8 mouse cellular contexts compared by ENCODE assay signal in genomic region chr5:23431070-23431864, GRCm38 (mm10). TPM values are rescaled to one million over a fixed set of nuclear protein-coding genes. Genes with fewer than 3 reads are reported as not detected.
DNase-seq lines count a peak whose midpoint lies in the region; ATAC-seq lines count a peak whose summit lies in the region.

No protein-coding gene starts in this region.

- H3K27ac ChIP-seq in heart, embryonic 15.5 days: no peak overlapping the region
- peak overlapping the region; percentile 100 for H3K27ac ChIP-seq in hindbrain, embryonic 14.5 days
- peak overlapping the region; percentile 78 for H3K27ac ChIP-seq in midbrain, embryonic 14.5 days (replicated peaks; ENCODE audit: low read depth, low read length)

- no peaks in the 10 kb centered on the region; the same call in 1 of the 2 replicates for H3K36me3 ChIP-seq in heart, embryonic 15.5 days
- H3K36me3 ChIP-seq in hindbrain, embryonic 14.5 days (replicated peaks; ENCODE audit: control insufficient read depth, insufficient read depth): no peaks in the 10 kb centered on the region
- H3K36me3 ChIP-seq in midbrain, embryonic 14.5 days (ENCODE audit: control insufficient read depth, insufficient read depth, low read length): no peaks in the 10 kb centered on the region

- intact Hi-C loops in heart, postnatal 14 days (cut with DNase I): no loop called here

- H3K4me3 ChIP-seq in heart, embryonic 15.5 days: peak overlapping the region; percentile 37
- H3K4me3 ChIP-seq in hindbrain, embryonic 14.5 days (replicated peaks; ENCODE audit: low read length): peak overlapping the region; percentile 98
- peak overlapping the region; percentile 100 for H3K4me3 ChIP-seq in midbrain, embryonic 14.5 days (replicated peaks; ENCODE audit: low read depth, low read length)

- no peak for DNase-seq in heart, postnatal 14 days
- DNase-seq in ZHBTc4 (ENCODE audit: low read depth, low spot score): peak; percentile 33
- DNase-seq in hindbrain, embryonic 14.5 days (ENCODE audit: low spot score): peak; percentile 61
- peak; percentile 74 for DNase-seq in midbrain, embryonic 14.5 days
- DNase-seq in ovary, postnatal 36 days (ENCODE audit: low spot score): no peak
- no peak for DNase-seq in spleen, postnatal 10 days (ENCODE audit: low spot score in 2 of 2)
- DNase-seq in kidney, adult 18-20 months: no peak

- peak overlapping the region; percentile 58 for H3K4me2 ChIP-seq in heart, embryonic 15.5 days
- H3K4me2 ChIP-seq in hindbrain, embryonic 14.5 days (replicated peaks): peak overlapping the region; percentile 81
- peak overlapping the region; percentile 94 for H3K4me2 ChIP-seq in midbrain, embryonic 14.5 days (ENCODE audit: low read length)

- H3K9me3 ChIP-seq in heart, embryonic 15.5 days (replicated peaks): no peaks in the 10 kb centered on the region
- no peaks in the 10 kb centered on the region for H3K9me3 ChIP-seq in hindbrain, embryonic 14.5 days (ENCODE audit: control insufficient read depth, low read length)
- no peaks in the 10 kb centered on the region for H3K9me3 ChIP-seq in midbrain, embryonic 14.5 days (ENCODE audit: control insufficient read depth, low read length)

- H3K4me1 ChIP-seq in heart, embryonic 15.5 days (replicated peaks): peaks cover 33% of the 10 kb centered on the region
- peaks cover 44% of the 10 kb centered on the region for H3K4me1 ChIP-seq in hindbrain, embryonic 14.5 days (replicated peaks; ENCODE audit: control insufficient read depth, insufficient read depth, low read length)
- H3K4me1 ChIP-seq in midbrain, embryonic 14.5 days (ENCODE audit: control insufficient read depth, insufficient read depth, low read length): peaks cover 36% of the 10 kb centered on the region

- ATAC-seq in heart, embryonic 15.5 days (replicated peaks; ENCODE audit: insufficient number of reproducible peaks, insufficient read depth, low FRiP score, low read depth): no peak
- no peak for ATAC-seq in hindbrain, embryonic 14.5 days (ENCODE audit: low FRiP score)
- ATAC-seq in midbrain, embryonic 14.5 days (ENCODE audit: low FRiP score, low TSS enrichment): no peak

- no peaks in the 10 kb centered on the region for H3K27me3 ChIP-seq in heart, embryonic 15.5 days
- H3K27me3 ChIP-seq in hindbrain, embryonic 14.5 days (ENCODE audit: control insufficient read depth, insufficient read depth, low read length): no peaks in the 10 kb centered on the region
- no peaks in the 10 kb centered on the region for H3K27me3 ChIP-seq in midbrain, embryonic 14.5 days (ENCODE audit: control insufficient read depth, insufficient read depth, low read length)

- H3K9ac ChIP-seq in heart, embryonic 15.5 days: no peak overlapping the region
- H3K9ac ChIP-seq in hindbrain, embryonic 14.5 days: peak overlapping the region; percentile 99
- H3K9ac ChIP-seq in midbrain, embryonic 14.5 days (replicated peaks; ENCODE audit: low read length): peak overlapping the region; percentile 55

- WGBS in heart, embryonic 15.5 days: 5% methylated on average over 10 of the region's 10 CpGs
- 15% methylated on average over 10 of the region's 10 CpGs for WGBS in hindbrain, embryonic 14.5 days
- WGBS in midbrain, embryonic 14.5 days: 10% methylated on average over 10 of the region's 10 CpGs

RNA-seq across cellular contexts. Expression of gene Kmt2e, which starts 3.0 kb away (rescaled TPM):
- 62.5 and 71.8 TPM in 2 replicates for polyA plus RNA-seq in heart, embryonic 15.5 days (2015; fragmentation: Nextera tagmentation; extraction: Ambion mirVana)
- 10 to 100 TPM; 54.3 to 56.7 TPM for total RNA-seq in heart, postnatal 14 days (2021)
- polyA plus RNA-seq in hindbrain, embryonic 14.5 days (2014; fragmentation: Nextera tagmentation; extraction: Ambion mirVana): 118 and 128 TPM in 2 replicates
- 152 and 155 TPM in 2 replicates for polyA plus RNA-seq in midbrain, embryonic 14.5 days (2014; fragmentation: Nextera tagmentation; extraction: Ambion mirVana)

Comparison
In these comparisons a context has a peak if more than half of its experiments do, and no peak if none do; other contexts are left out.
1. H3K4me3 ChIP-seq: peak in every context shown above with its lines; median percentile 100 in midbrain, embryonic 14.5 days; 98 in hindbrain, embryonic 14.5 days; 37 in heart, embryonic 15.5 days.
2. DNase-seq: peak in ZHBTc4 (single experiment), hindbrain, embryonic 14.5 days (single experiment) and midbrain, embryonic 14.5 days (single experiment); none in heart, postnatal 14 days (0 of 2), ovary, postnatal 36 days (single experiment), spleen, postnatal 10 days (0 of 2) and kidney, adult 18-20 months (single experiment).
3. Peak in every context shown above with its lines, with median percentiles within 50 percentile points of each other: H3K4me2 ChIP-seq.